Mouse (Mus musculus): ENCODE measurements at regions not wholly inside any gene's neighbourhood (a gene's known extent, or its start where the extent isn't known, plus 50 kb on each side); places are given as distances from the start of the nearest gene placed in this dataset.

GRCm38 (mm10) chr2:116236731-116237130, 171.1 kb upstream of the Meis2 start:
- no peak for ATAC-seq (replicated peaks in 1 of 2; ENCODE audit: insufficient read depth in 1 of 2, low FRiP score in 2 of 2, low TSS enrichment in 1 of 2, low read depth in 1 of 2, poor library complexity in 2 of 2, severe bottlenecking in 2 of 2)

- no peak for ATAC-seq (replicated peaks in 1 of 2; ENCODE audit: insufficient read depth in 1 of 2, low FRiP score in 2 of 2, low TSS enrichment in 1 of 2, low read depth in 1 of 2, poor library complexity in 2 of 2, severe bottlenecking in 2 of 2)
These were observed 167.2 kb upstream of the Meis2 start for GRCm38 (mm10) chr2:116232793-116233192.

- ATAC-seq (replicated peaks in 1 of 2; ENCODE audit: insufficient read depth in 1 of 2, low FRiP score in 2 of 2, low TSS enrichment in 1 of 2, low read depth in 1 of 2, poor library complexity in 2 of 2, severe bottlenecking in 2 of 2) = peak; percentile 22 to 60; a peak in 1 of 4 replicates
These were observed 150.8 kb upstream of the Meis2 start for GRCm38 (mm10) chr2:116216418-116216817.

GRCm38 (mm10) chr2:116201248-116202223, 135.9 kb upstream of the Meis2 start:
- no peak for ATAC-seq (replicated peaks in 1 of 2; ENCODE audit: insufficient read depth in 1 of 2, low FRiP score in 2 of 2, low TSS enrichment in 1 of 2, low read depth in 1 of 2, poor library complexity in 2 of 2, severe bottlenecking in 2 of 2)

GRCm38 (mm10) chr2:116200795-116201194, 135.2 kb upstream of the Meis2 start:
- ATAC-seq (replicated peaks in 1 of 2; ENCODE audit: insufficient read depth in 1 of 2, low FRiP score in 2 of 2, low TSS enrichment in 1 of 2, low read depth in 1 of 2, poor library complexity in 2 of 2, severe bottlenecking in 2 of 2) = no peak

GRCm38 (mm10) chr2:116181861-116182260, 116.2 kb upstream of the Meis2 start:
- no peak for ATAC-seq (replicated peaks in 1 of 2; ENCODE audit: insufficient read depth in 1 of 2, low FRiP score in 2 of 2, low TSS enrichment in 1 of 2, low read depth in 1 of 2, poor library complexity in 2 of 2, severe bottlenecking in 2 of 2)

GRCm38 (mm10) chr2:116177155-116177554, 111.5 kb upstream of the Meis2 start:
- no peak for ATAC-seq (replicated peaks in 1 of 2; ENCODE audit: insufficient read depth in 1 of 2, low FRiP score in 2 of 2, low TSS enrichment in 1 of 2, low read depth in 1 of 2, poor library complexity in 2 of 2, severe bottlenecking in 2 of 2)

GRCm38 (mm10) chr2:116165871-116166770, 100.5 kb upstream of the Meis2 start:
- ATAC-seq (replicated peaks in 1 of 2; ENCODE audit: insufficient read depth in 1 of 2, low FRiP score in 2 of 2, low TSS enrichment in 1 of 2, low read depth in 1 of 2, poor library complexity in 2 of 2, severe bottlenecking in 2 of 2) = no peak

Measured in hematopoietic stem cell, adult 5-6 weeks (primary cell).